Mouse (Mus musculus): ENCODE data around the gene Npc1l1.

Npc1l1 gene

DNA sequence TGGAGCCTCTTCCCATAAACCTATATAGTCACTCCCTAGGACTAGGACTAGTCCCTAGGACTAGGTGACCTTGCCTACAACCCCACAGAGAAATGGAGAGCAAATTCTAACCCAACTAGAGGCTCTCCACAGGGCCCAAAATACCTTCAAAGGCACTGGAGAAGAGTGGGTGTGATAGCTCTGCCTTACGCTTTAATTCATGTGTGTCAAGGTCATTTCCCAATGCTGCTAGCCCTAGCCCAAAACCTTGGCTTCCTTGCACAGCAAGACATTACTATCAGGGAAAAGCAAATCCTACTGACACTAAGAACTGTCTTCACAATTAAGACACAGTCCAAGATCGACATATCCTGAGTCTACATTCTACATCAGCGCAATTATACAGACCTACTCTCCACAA lies 66.9 kb downstream of the Npc1l1 start:
- no peak for DNase-seq (ENCODE audit: low spot score)

DNA sequence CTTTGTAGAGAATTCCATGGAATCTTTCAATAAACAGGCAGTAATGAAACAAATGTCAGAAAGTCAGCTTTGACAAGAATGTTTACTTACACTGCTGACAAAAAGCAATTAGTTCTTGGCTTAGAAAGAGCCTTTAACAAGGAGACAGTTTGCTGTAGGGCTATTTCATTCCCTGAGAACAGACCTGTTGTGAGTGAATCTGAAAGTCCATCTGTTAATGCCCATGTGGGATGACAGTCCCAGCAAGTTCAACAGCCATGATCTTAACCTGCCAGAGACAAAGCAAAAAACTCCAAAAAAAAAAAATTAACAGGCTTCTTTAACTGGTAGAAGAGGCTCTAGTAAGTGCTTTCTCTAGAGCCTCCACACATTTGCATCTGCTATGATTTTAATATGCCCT lies 68.4 kb downstream of the Npc1l1 start:
- no peak for DNase-seq (ENCODE audit: low spot score)

All from ovary, postnatal 14 days (tissue).